Mouse (Mus musculus) G1E (cell line): ENCODE data around the gene Frmpd4.

Experiments
- CTCF ChIP-seq: IDR thresholded peaks from 2 replicates; pipeline ENCODE4 v1.5.1; 2012; ENCODE audit warnings: low read depth, low read length, inconsistent platforms, mixed read lengths
- GATA1 ChIP-seq: IDR thresholded peaks from 2 replicates; pipeline ENCODE4 v1.6.1; 2012; ENCODE audit warnings: borderline replicate concordance, low read length, inconsistent platforms, mixed read lengths
- GATA2 ChIP-seq: IDR thresholded peaks from 2 replicates; pipeline ENCODE4 v1.6.1; 2012; ENCODE audit warnings: low read depth, low read length, inconsistent platforms, borderline replicate concordance
- TAL1 ChIP-seq: conservative IDR thresholded peaks from 2 replicates; pipeline ENCODE4 v1.6.1; 2012; ENCODE audit warnings: low read depth, low read length, inconsistent platforms, mixed read lengths

DNA sequence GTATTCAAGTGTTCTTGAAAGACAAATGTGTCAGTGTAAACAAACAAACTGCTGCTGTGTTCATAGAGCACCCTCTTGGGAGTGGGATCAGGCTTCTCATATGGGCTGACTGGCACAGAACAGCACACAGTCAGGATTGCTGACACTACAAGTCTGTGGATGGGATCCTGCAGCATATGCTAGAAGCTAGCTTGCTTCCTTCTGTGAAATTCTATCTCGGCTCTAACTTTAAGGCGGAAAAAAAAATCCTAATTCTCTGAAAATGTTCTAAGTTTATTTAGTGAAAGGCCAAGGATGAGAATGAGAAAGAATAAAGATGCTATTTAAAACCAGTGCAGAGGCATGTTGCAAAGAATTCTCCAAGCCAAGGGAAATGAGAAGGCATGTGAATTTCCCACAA, 226.6 kb downstream of the Frmpd4 start:
- TF ChIP-seq CTCF (no peak), TAL1 (no peak), GATA1 (no peak), GATA2 (no peak)
